Mouse (Mus musculus) 3134 (cell line): ENCODE data around the gene Gnao1.

Source experiments
- DNase-seq: peaks from one replicate; pipeline ENCODE4 v3.0.0-alpha.2; 2011; ENCODE audit warnings: low spot score; ENCODE audit not compliant: insufficient read length; ENCODE audit errors: extremely low read depth

Gnao1 gene

DNA sequence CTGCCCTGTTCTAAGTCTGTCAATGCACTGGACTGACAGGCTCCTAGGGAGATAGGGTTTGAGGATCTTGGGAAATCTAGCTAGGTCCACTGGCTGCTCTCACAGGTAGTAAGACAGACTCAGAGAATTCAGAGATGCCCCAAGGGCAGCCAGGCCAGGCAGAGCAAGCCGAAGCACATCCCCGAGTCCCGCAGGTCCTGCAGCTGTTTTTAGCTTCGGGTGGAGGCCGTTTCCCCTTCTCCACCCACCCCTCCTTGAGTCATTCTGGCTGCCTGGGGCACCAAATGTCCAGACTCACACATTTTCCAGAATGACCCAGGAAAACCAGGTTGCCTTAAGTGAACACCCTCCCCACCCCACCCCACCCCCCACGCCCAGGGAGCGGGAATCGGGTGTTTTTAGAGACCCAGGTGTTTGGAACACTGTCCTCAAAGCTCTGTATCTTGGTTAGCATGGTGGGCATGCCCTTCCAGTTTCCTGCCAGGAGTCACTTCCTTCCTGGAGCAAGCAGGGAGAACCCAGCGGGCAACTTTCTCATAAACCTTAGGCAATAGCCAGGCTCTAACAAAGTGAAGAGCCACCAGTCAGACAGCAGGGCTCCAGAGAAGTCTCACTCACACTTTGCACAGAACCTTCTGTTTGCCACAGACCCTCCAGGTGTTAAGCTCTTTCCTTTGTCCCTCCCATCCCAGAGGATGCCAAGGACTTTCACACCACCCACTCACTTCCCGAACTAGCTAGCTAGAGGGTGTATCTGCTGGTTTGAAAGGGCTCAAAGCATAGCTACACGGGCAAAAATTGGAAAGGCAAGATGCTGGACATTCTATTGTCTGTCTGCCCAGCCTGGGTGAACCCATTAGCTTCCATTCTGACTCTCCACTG is 131.0 kb downstream of the Gnao1 start:
- DNase-seq: no peak

DNA sequence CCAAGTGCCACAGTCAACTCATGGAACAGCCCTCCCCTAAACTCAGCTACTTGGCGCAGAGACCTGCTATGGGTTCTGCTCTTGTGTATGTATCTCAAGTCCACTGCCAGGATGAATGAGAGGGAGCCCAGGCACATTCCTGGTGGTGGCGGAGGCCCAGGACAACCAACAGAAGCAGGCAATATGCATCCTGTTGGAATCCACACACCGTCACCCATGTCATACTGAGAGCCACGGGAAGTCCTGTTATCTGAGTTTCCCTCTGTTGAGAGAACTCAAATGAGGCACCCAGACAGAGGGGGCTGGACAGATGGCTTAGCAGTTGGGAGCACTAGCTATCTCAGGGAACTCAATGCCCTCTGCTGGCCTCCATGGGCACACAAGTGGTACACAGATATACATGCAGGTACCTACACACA is 131.9 kb downstream of the Gnao1 start:
- no peak for DNase-seq

DNA sequence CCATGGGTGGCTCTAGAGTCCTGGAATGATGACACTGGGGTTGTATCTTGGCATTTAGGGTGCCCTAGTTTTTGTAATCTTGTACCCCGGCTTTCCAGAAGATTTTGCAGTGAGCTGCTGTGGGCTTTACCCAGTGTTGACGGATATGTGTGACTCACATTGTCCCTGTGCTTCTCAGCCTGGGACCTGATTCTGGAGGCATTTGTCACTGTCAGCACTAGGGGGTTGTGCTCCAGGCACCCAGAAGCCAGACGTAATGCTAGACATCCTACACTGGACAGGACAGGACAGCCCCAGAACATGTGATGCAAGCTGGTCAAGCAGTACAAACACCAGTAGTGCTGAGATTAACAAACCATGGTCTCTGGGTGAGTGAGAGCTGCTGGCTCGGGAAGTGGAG is 136.0 kb downstream of the Gnao1 start:
- no peak for DNase-seq

- peak; percentile 37 for DNase-seq
These were observed 136.6 kb downstream of the Gnao1 start for GRCm38 (mm10) chr8:93946397-93946796.

DNA sequence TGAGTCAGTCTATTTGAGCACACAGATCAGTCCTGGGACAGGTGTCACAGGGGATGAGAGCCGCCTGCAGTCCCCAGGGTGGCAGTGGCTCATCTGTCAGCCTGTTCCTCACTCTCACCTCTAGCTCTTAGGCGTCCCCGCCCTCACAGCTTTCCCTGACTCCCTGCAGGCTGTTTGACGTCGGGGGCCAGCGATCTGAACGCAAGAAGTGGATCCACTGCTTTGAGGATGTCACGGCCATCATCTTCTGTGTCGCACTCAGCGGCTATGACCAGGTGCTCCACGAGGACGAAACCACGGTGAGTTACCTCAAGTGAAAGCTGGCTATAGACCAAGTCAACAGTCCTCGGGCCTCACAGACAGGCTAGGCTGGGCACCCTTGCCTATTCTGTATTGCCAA is 140.4 kb downstream of the Gnao1 start:
- DNase-seq: no peak

DNA sequence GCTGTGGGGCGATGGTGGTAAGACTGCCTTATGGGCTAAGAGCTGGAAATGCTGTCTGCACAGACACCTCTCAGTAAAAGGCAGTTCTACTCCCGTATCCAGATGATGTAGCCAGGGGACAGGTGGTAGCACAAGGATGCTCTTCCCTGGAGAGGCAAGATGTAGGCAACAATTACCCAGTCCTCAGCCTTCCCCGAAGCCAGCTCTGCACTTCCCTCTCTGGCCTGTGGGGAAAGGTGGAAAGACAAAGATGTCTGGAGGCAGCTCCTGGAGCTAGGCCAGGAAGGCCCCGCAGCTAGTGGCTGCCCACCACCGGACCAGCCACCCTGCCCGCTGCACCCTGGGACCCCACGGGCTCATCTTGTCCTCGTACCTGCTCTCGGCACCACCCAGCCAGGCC is 142.7 kb downstream of the Gnao1 start:
- no peak for DNase-seq

DNA sequence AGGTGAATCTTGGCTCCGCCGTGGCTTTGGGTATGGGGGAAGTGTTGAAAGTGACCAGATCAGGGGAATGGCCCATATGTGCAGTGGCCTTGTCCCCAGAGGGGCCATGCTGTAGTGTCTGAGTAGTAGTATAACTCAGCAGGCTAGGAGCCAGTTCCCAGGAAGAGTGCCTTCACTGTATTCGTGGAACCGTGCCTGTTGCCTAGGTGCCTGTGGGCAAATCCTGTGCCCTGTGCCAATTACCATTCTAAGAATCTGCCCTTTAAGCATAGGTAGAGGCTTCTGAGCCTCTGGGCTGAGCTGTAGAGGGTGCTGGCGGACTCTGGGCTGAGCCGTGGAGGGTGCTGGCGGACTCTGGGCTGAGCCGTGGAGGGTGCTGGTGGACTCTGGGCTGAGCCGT is 148.6 kb downstream of the Gnao1 start:
- DNase-seq: no peak

- no peak for DNase-seq
These were observed 151.1 kb downstream of the Gnao1 start for GRCm38 (mm10) chr8:93960909-93961308.

DNA sequence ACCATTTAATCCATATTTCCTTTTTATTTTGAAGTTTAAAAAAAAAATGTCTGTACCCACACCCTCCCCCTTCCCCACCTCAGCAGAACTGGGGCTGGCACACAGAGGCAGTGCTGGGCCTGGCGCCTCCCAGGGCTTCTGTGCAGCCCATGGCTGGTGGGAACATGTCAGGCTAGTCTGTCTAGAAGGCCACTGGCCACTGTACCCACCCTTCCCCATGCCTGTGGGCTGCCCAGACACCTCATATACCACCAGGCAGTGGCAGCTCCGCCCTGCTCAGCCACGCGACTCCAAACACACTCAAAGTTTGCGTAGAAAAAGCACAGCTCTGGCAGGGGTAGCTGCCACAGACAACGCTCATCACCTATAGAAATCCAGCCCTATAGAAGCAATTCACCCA is 158.5 kb downstream of the Gnao1 start:
- no peak for DNase-seq

- DNase-seq: no peak
These were observed 160.0 kb downstream of the Gnao1 start for GRCm38 (mm10) chr8:93969626-93970340.

- no peak for DNase-seq
These were observed 161.7 kb downstream of the Gnao1 start for GRCm38 (mm10) chr8:93971451-93971850.

DNA sequence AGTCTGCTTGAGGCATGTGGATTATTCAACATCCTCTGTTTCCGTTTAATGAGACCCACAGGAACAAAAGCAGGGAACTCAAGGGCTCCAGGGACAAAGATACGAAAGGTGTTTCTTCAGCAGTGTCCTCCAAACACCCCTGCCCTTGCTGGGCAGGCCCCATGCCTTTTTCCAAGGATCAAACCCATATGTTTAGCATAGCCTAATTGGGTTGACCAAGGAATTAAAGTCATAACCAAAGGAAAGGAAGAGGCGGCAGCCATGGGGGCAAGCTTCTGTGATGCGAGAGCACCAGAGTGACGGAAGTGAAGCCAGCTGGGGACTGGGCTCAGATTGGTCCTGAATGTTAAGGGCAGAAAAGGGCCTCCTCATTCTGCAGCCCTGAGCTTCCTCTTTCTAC is 162.4 kb downstream of the Gnao1 start:
- DNase-seq: no peak

- no peak for DNase-seq
These were observed 163.4 kb downstream of the Gnao1 start for GRCm38 (mm10) chr8:93972971-93973734.

- DNase-seq: no peak
These were observed 164.1 kb downstream of the Gnao1 start for GRCm38 (mm10) chr8:93973831-93974375.

DNA sequence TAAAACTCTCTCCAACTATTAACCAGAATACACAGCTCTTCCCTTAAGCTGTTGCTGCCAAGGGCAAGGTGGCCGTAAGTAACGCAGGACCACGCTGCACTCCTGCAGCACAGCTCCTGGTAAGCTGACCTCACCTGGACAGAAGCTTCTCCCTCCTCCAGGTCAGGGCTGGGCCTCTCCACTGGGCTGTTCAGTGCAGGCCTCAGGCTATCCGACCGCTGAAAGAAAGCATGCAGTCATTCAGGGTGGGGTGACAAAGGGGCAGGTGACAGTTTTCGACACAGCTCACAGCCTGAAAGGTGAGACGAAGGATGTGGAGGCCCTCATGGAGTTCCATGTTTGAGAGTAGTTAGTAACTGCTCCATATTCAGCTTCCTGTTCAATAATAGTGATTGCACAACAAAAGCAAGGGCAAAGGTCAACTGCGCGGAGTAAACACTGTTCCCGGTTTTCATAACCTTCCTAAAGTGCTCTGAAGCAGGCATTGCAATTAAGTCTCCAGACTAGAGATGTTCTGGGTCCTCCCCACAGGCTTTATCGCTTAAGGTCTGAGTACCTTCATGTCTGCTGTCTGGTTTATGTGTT is 164.9 kb downstream of the Gnao1 start:
- no peak for DNase-seq

- DNase-seq: no peak
These were observed 165.6 kb downstream of the Gnao1 start for GRCm38 (mm10) chr8:93975358-93975757.

DNA sequence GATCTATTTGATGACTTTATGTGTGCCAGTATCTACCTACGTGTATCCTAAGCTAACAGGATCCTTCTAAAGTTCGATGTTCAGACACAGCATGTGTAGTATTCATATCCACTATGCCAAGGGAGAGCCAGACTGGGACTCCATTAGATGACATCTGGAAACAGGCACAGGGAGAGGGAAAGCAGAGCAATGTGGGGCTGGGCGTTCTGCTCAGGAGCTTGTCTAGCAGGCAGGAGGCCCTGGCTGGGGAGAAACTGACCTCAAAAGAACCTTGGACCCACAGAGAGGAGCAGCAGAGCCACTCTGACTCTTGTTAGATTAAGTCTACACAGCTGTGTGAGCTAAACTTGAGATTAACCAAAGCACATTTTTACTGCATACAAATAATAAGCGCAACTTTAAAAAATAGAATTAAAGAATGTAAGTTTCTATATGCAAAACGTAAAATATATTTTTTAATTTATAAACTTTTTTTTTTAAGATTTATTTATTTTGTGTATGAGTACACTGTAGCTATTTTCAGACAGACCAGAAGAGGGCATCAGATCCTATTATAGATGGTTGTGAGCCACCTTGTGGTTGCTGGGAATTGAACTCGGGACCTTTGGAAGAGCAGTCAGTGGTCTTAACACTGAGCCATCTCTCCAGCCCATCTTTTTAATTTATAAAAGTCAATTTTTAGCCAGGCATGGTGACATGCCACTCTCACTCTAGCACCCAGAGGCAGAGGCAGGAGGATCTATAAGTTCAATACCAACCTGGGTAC is 166.9 kb downstream of the Gnao1 start:
- DNase-seq: no peak

GRCm38 (mm10) chr8:93980141-93980540 is 170.4 kb downstream of the Gnao1 start:
- no peak for DNase-seq

DNA sequence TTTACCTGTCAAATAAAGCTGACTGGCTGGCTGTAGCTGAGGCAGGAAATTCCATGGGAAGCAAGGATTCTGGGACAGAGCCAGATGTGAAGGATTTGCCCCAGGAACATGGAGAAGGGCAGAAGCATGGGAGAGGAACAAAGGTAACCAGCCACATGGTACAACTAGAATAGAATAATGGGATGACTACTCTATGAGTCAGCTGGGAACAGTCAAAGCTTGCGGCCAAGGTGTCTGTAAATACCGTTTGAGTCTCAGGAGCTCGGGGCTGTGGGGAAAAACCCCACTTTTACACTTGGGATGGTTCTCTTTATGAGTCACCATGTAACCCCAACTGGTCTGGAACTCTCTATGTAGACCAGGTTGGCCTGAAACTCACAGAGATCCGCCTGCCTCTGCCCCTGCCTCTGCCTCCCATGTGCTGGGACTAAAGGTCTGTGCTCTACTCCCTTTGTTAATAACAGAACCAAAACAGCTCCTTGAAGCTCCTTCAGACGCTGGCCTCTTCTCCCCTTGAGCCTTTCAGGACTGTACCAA is 172.0 kb downstream of the Gnao1 start:
- DNase-seq: no peak

GRCm38 (mm10) chr8:93983827-93984226 is 174.1 kb downstream of the Gnao1 start:
- DNase-seq: no peak
